Mouse (Mus musculus) liver, adult 2 months (tissue): ENCODE measurements around the gene Sox5. TPM values are rescaled to one million over a fixed set of nuclear protein-coding genes. Genes with fewer than 3 reads are reported as not detected.

ENCODE experiments used
- DNase-seq: peaks from one replicate; pipeline ENCODE4 v3.0.0-alpha.2; 2011; ENCODE audit warnings: low read depth, low spot score; ENCODE audit errors: extremely low read depth
- H3K27ac ChIP-seq: fragments of 200-500 bp; replicated peaks from 2 replicates; pipeline ENCODE4 v1.5.1; 2012; ENCODE audit warnings: low read depth, mild to moderate bottlenecking, control low read depth, inconsistent platforms, low read length; ENCODE audit not compliant: insufficient read depth
- H3K27me3 ChIP-seq: fragments of 200-500 bp; 2 replicates; pipeline ENCODE4 v1.6.1; 2012; ENCODE audit warnings: mild to moderate bottlenecking, moderate library complexity, low read length, inconsistent platforms; ENCODE audit not compliant: control insufficient read depth, insufficient read depth
- H3K36me3 ChIP-seq: fragments of 200-500 bp; 2 replicates; pipeline ENCODE4 v1.6.1; 2012; ENCODE audit warnings: low read length, inconsistent platforms; ENCODE audit not compliant: control insufficient read depth, insufficient read depth
- H3K4me1 ChIP-seq: fragments of 200-500 bp; 2 replicates; pipeline ENCODE4 v1.6.1; 2011; ENCODE audit warnings: low read length; ENCODE audit not compliant: control insufficient read depth, insufficient read depth
- H3K4me3 ChIP-seq: fragments of 200-500 bp; 2 replicates; pipeline ENCODE4 v1.5.1; 2011; ENCODE audit warnings: low read depth, mild to moderate bottlenecking, control low read depth, low read length, moderate library complexity; ENCODE audit not compliant: insufficient read depth
- H3K79me2 ChIP-seq: fragments of 200-500 bp; 2 replicates; pipeline ENCODE4 v1.6.1; 2012; ENCODE audit warnings: inconsistent platforms, mild to moderate bottlenecking, low read length, moderate library complexity; ENCODE audit not compliant: control insufficient read depth, insufficient read depth
- H3K9ac ChIP-seq: fragments of 200-500 bp; 2 replicates; pipeline ENCODE4 v1.6.1; 2012; ENCODE audit warnings: low read depth, mild to moderate bottlenecking, control low read depth, inconsistent platforms, low read length
- CTCF ChIP-seq: fragments of 200-500 bp; IDR thresholded peaks from 2 replicates; pipeline ENCODE4 v1.5.1; 2011; ENCODE audit warnings: low read depth, low read length, control low read depth
- POLR2A ChIP-seq: fragments of 200-500 bp; IDR thresholded peaks from 2 replicates; pipeline ENCODE4 v1.6.1; 2011; ENCODE audit warnings: low read length, control low read depth; ENCODE audit not compliant: insufficient read depth; ENCODE audit errors: extremely low read depth
- WGBS: fragments of 180-500 bp; shearing (Covaris S2); methylation state at CpG from one replicate; pipeline ENCODE4 v1.1.7; 2018; 5-methylcytosine and 5-hydroxymethylcytosine counted together
- polyA plus RNA-seq: library from polyadenylated mRNA; depleted of rRNA; stranded (reverse); fragments of >200 nt; gene quantifications from 2 replicates; pipeline ENCODE4 v1.2.3, GENCODE M21; 2012
- total RNA-seq: library from RNA; depleted of rRNA; stranded (reverse); fragments of >200 nt; gene quantifications from 2 replicates; pipeline ENCODE4 v1.2.3, GENCODE M21; 2014

Sox5 gene
- total and polyA plus RNA-seq, 2 experiments: 7.5 to 31.6 TPM

GRCm38 (mm10) chr6:144326817-144327216 is 455.0 kb downstream of the Sox5 start:
- Histone ChIP-seq H3K27me3 (no peaks in the 10 kb centered on the region), H3K27ac (no peak overlapping the region), H3K79me2 (no peaks in the 10 kb centered on the region), H3K4me3 (no peak overlapping the region), H3K4me1 (no peaks in the 10 kb centered on the region), H3K9ac (no peak overlapping the region), H3K36me3 (no peaks in the 10 kb centered on the region)
- TF ChIP-seq POLR2A (no peak), CTCF (no peak)
- DNase-seq: no peak
- WGBS: 86% methylated on average over 3 of the region's 3 CpGs

GRCm38 (mm10) chr6:144323372-144323771 is 458.4 kb downstream of the Sox5 start:
- Histone ChIP-seq H3K4me1 (no peaks in the 10 kb centered on the region), H3K4me3 (no peak overlapping the region), H3K9ac (no peak overlapping the region), H3K79me2 (no peaks in the 10 kb centered on the region), H3K36me3 (no peaks in the 10 kb centered on the region), H3K27me3 (no peaks in the 10 kb centered on the region), H3K27ac (no peak overlapping the region)
- 59% methylated on average over 4 of the region's 4 CpGs for whole genome bisulfite sequencing
- TF ChIP-seq POLR2A: no peak
- no peak for TF ChIP-seq CTCF
- DNase-seq: no peak

GRCm38 (mm10) chr6:144322297-144323047 is 459.3 kb downstream of the Sox5 start:
- Histone ChIP-seq H3K27ac (no peak overlapping the region), H3K9ac (no peak overlapping the region), H3K79me2 (no peaks in the 10 kb centered on the region), H3K4me3 (no peak overlapping the region), H3K4me1 (no peaks in the 10 kb centered on the region), H3K27me3 (no peaks in the 10 kb centered on the region), H3K36me3 (no peaks in the 10 kb centered on the region)
- WGBS: 95% methylated on average over 13 of the region's 13 CpGs
- DNase-seq: no peak
- TF ChIP-seq CTCF (no peak), POLR2A (no peak)

- no peaks in the 10 kb centered on the region for H3K27me3 ChIP-seq
Observed at GRCm38 (mm10) chr6:144320327-144320726, 461.4 kb downstream of the Sox5 start.

GRCm38 (mm10) chr6:144319717-144320116 is 462.1 kb downstream of the Sox5 start:
- WGBS: 84% methylated on average over 6 of the region's 6 CpGs
- no peaks in the 10 kb centered on the region for H3K79me2 ChIP-seq

More at GRCm38 (mm10) chr6:144320327-144320726, 461.4 kb downstream of the Sox5 start:
- H3K27ac ChIP-seq: no peak overlapping the region
- TF ChIP-seq POLR2A: no peak
- TF ChIP-seq CTCF: no peak
- H3K36me3 ChIP-seq: no peaks in the 10 kb centered on the region
- no peaks in the 10 kb centered on the region for H3K79me2 ChIP-seq
- no peak overlapping the region for H3K4me3 ChIP-seq
- no peak overlapping the region for H3K9ac ChIP-seq
- H3K4me1 ChIP-seq: no peaks in the 10 kb centered on the region
- no peak for DNase-seq

More at GRCm38 (mm10) chr6:144319717-144320116, 462.1 kb downstream of the Sox5 start:
- Histone ChIP-seq H3K27ac (no peak overlapping the region), H3K9ac (no peak overlapping the region), H3K27me3 (no peaks in the 10 kb centered on the region), H3K36me3 (no peaks in the 10 kb centered on the region), H3K4me3 (no peak overlapping the region), H3K4me1 (no peaks in the 10 kb centered on the region)
- DNase-seq: no peak
- TF ChIP-seq POLR2A: no peak
- no peak for TF ChIP-seq CTCF
